Mouse (Mus musculus): ENCODE measurements around the gene Scimp.

DNA sequence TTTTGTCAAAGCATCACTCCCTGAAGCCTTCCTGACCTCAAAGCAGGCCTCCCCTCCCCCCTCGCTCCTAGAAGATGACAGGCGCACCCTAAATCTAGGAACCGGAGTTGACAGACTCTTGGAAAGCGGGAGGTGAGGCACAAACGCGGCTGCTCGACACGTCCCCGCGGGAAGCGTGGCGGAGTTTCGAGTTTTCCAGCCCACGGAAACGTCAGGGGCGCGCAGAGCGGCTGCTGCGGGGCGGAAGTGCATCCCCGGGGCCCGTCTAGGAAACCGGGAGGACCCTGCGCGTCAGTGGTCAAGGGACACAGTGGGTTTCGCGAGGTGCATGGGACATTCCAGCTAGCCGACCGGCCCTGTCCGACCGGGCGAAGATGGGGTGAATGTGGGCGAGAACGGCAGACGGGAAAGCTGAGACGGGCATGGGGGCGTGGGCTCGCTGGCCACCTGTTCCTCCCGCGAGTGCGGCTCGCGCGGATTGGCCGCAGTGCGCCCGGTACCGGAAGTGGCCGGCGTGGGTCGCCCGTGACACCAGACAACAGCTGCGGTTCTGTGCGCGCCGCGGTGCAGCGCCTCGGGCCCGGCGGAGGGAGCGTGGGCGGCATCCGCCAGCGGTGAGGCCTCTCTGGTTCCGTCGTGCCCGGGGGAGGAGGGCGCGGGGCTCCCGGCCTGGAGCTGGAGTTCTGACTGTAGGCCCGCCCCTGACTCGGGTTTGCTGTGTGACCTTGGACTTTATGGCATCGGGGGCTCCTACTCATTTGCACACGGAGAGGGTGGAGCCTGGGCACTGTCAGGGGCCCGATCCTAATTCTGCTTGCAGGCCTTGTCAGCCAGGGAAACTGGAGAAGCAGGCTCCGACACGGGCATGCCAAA, 48.2 kb downstream of the Scimp start, which contains the start of gene Zfp3:
- TF ChIP-seq CTCF (IDR thresholded peaks at IDR 0.05; ENCODE audit: extremely low read depth, insufficient read depth, low read length) (no peak), POLR2A (IDR thresholded peaks at IDR 0.05; ENCODE audit: extremely low read depth, insufficient read depth, low read length) (peak; percentile 30; the same call in 1 of the 2 replicates)

All from cortical plate, adult 2 months (tissue).